Mouse (Mus musculus) macrophage (primary cell): ENCODE measurements around the gene Laptm5. TPM values are rescaled to one million over a fixed set of nuclear protein-coding genes. Genes with fewer than 3 reads are reported as not detected.

Experiments used
- H3K27ac ChIP-seq: fragments of 350-480 bp; formaldehyde crosslinking; 2 replicates; pipeline ENCODE4 v1.9.0; 2021
- H3K36me3 ChIP-seq: fragments of 350-480 bp; formaldehyde crosslinking; 2 replicates; pipeline ENCODE4 v1.9.0; 2021; ENCODE audit errors: inconsistent target
- H3K4me3 ChIP-seq: fragments of 350-480 bp; formaldehyde crosslinking; 2 replicates; pipeline ENCODE4 v1.9.0; 2021; ENCODE audit errors: inconsistent target
- H3K79me2 ChIP-seq: fragments of 350-480 bp; formaldehyde crosslinking; 2 replicates; pipeline ENCODE4 v1.9.0; 2021; ENCODE audit errors: inconsistent target
- WGBS: methylation state at CpG from one replicate; pipeline ENCODE4 v1.1.7; 2026; ENCODE audit warnings: inconsistent platforms; ENCODE audit not compliant: missing documents; 5-methylcytosine and 5-hydroxymethylcytosine counted together
- polyA plus RNA-seq: library from polyadenylated mRNA; stranded (reverse); fragments of 250-400 nt; gene quantifications from 3 replicates; pipeline ENCODE4 v1.2.4, GENCODE M21; 2018; ENCODE audit warnings: inconsistent platforms

Gene Laptm5
- polyA plus RNA-seq, 1 experiment from 2014 or later = 1,759 TPM

DNA sequence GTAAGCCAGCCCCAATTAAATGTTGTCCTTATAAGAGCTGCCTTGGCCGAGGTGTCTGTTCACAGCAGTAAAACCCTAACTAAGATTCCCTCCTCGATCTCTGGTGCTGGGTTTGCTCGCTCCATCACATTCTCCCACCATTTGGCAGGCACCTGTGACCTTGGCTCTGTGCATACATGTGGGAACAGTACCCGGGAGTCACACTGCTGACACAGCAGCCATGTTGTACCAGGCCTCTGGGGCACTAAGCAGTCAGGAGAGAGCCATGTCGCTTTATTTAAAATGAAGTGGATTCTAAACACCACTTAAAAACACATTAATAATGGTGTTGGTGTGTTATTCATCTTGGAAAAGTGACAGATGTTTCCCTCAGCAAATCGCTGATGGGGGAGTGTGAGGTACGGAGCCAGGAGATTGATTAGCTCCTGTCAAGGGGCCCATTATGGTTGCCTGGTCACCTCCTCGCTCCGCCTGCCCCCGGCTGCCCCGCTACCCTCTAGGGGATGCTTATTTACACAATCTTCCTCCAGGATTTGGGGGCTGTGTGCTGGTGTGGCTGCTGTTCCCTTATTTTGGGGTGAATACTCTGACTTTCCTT is 25.7 kb upstream of the Laptm5 start:
- WGBS = 89% methylated on average over 11 of the region's 11 CpGs
- Histone ChIP-seq H3K27ac (no peak overlapping the region), H3K36me3 (no peaks in the 10 kb centered on the region), H3K79me2 (no peaks in the 10 kb centered on the region), H3K4me3 (no peak overlapping the region)

DNA sequence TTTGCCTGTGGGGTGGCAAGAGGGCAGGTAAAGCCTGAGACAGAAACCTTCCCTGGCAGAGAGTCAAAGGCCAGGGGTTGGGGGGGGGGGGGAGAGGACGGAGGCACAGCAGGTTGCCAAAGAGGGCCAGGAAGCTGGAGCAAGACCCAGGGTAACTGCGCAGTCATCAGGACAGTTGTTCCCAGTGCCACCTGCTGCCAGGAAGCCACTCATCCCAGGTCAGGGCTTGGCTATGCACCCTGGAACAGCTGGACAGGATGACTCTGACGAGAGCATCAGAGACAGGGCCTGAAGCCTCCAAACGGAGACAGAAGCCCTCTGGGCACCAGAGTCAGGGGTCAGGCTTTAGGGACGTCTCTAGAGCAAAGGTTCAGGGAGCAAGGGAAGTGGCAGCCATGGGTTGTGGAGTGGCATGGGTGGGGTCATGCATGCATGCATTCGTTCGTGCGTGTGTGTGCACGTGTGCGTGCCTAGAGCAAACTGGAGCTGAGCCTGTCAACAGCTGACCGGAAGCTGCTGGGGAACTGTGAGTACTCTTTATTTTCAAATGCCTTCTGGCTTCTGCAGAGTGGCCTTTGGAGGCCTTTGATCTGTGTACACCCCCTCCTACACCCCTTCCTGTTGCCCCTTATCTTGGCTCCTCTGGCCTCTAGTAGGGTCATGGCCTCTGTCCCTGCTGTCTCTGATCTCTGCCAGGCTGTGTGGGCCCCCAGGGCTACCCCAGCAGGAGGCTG is 23.0 kb upstream of the Laptm5 start:
- no peak overlapping the region for H3K4me3 ChIP-seq
- H3K79me2 ChIP-seq = no peaks in the 10 kb centered on the region
- WGBS = 75% methylated on average over 9 of the region's 11 CpGs
- no peak overlapping the region for H3K27ac ChIP-seq
- no peaks in the 10 kb centered on the region for H3K36me3 ChIP-seq

DNA sequence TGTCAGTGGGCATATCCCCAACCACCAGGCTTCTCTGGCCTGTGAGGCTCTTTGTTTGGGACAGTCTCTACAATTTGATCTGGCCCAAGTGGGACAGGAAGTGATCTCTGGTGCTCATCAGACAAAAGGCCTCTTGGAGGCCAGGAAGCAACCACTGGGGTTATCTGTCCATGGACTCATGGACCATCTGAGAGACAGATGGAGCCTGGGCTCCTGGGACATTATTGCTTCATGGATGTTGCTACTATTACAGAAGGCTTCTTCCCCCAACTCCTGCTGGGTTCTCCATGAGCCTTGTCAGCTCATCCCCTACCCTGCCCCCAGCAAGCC is 22.4 kb upstream of the Laptm5 start:
- Histone ChIP-seq H3K36me3 (no peaks in the 10 kb centered on the region), H3K27ac (no peak overlapping the region), H3K79me2 (no peaks in the 10 kb centered on the region), H3K4me3 (no peak overlapping the region)

- no peaks in the 10 kb centered on the region for H3K79me2 ChIP-seq
- no peak overlapping the region for H3K4me3 ChIP-seq
- 34% methylated on average over 17 of the region's 17 CpGs for WGBS
- H3K27ac ChIP-seq = no peak overlapping the region
- no peaks in the 10 kb centered on the region for H3K36me3 ChIP-seq
Measured at GRCm38 (mm10) chr4:130892001-130892587, 20.8 kb upstream of the Laptm5 start.

GRCm38 (mm10) chr4:130893688-130894087 is 19.2 kb upstream of the Laptm5 start:
- no peak overlapping the region for H3K4me3 ChIP-seq
- no peaks in the 10 kb centered on the region for H3K79me2 ChIP-seq

DNA sequence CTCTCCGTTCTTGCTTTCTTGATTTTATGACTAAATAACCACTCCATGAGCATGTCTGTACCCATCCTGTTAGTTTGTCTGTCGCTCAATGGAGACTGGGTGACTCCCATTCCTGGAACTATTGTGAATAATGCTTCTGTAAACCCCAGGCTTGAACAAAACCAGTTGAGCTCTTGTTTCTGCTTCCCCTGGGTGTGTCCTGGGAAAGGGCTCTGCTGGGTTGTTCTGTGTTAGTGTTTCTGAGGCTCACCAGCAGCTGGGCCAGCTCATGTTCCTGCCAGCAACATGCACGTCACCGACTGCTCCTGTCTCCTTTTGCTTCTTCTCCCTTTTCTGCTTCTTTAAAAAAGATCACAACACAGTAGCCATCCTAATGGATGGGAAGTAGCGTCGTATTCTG is 17.2 kb upstream of the Laptm5 start:
- Histone ChIP-seq H3K79me2 (no peaks in the 10 kb centered on the region; the same call in 1 of the 2 replicates), H3K27ac (no peak overlapping the region), H3K4me3 (no peak overlapping the region), H3K36me3 (no peaks in the 10 kb centered on the region)
- 89% methylated on average over 4 of the region's 6 CpGs for WGBS

More at GRCm38 (mm10) chr4:130893688-130894087, 19.2 kb upstream of the Laptm5 start:
- Histone ChIP-seq H3K36me3 (no peaks in the 10 kb centered on the region), H3K27ac (no peak overlapping the region)
- 66% methylated on average over 5 of the region's 5 CpGs for WGBS

DNA sequence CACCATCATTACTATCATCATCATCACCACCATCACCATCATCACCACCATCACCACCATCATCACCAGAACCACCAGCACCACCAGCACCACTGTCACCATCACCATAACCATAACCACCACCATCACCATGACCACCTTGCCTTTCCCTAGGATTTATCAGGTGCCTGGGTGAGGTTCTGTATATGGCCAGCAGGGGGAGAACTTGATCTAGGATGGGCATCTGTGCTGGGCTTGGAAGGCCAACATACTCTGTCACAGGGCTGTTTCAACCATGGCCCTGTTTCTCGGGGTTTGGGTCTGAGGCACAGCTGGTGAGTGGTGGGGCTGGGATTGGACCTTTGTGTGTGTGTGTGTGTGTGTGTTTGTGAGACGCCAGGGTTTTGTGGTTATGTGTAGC is 16.6 kb upstream of the Laptm5 start:
- H3K27ac ChIP-seq = no peak overlapping the region
- 59% methylated on average over 2 of the region's 2 CpGs for WGBS
- no peaks in the 10 kb centered on the region for H3K36me3 ChIP-seq
- H3K4me3 ChIP-seq = no peak overlapping the region
- no peaks in the 10 kb centered on the region; the same call in 1 of the 2 replicates for H3K79me2 ChIP-seq

- Histone ChIP-seq H3K4me3 (no peak overlapping the region), H3K36me3 (no peaks in the 10 kb centered on the region), H3K79me2 (no peaks in the 10 kb centered on the region; the same call in 1 of the 2 replicates), H3K27ac (peak overlapping the region; percentile 73)
- 22% methylated on average over 2 of the region's 3 CpGs for WGBS
Measured at GRCm38 (mm10) chr4:130899383-130899781, 13.5 kb upstream of the Laptm5 start.

DNA sequence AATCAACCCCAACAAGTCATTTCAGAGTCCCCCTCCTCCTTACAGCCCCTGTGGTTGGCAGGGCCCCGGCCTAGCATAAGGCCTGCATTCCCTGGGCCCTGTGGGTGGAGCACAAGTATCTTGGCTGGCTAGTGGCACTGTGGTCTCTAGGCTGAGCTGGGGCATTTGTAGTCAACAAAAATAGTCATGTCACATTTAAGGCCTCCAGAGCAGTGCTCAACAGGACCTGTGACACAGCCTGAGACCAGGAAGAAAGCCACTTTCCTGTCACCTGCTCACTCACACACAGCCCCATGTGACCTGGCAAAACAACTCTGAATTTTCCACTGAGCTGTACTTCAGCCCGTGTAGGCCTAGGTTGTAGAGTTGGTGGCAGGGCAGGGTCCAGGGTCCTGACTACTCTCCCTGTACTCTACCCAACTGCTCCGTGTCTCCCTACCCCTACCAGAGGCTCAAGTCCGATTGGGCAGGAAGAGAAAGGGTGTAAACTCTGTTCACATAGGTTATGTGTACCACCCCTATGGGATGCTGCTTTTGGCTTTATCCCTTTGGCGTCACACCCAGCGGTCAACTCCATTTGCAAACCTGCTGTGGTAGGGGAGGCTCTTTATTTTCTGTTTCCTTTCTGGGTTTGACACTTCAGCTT is 13.0 kb upstream of the Laptm5 start:
- 55% methylated on average over 6 of the region's 6 CpGs for WGBS
- Histone ChIP-seq H3K4me3 (no peak overlapping the region), H3K36me3 (no peaks in the 10 kb centered on the region), H3K27ac (peak overlapping the region; percentile 73), H3K79me2 (no peaks in the 10 kb centered on the region; the same call in 1 of the 2 replicates)

DNA sequence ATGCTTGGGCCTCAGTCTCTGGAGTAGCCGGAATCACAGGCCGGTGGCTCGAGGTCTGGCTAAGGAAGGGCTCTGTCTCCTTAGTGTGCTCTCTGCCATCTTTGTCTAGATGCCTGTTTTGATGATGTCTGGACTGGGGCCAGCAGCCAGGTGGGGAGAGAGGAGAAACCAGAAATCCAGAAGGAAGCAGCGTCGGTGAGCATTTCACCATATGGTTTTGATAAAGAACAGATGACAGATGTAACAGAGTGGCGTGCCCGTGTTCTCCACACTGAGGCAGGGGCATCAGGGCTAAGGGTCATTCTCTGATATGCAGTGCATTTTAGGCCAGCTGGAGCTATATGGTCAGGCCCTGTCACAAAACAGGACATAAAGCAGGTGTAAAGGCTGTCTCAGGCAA is 12.2 kb upstream of the Laptm5 start:
- WGBS = 85% methylated on average over 7 of the region's 7 CpGs
- no peak overlapping the region for H3K27ac ChIP-seq
- no peak overlapping the region for H3K4me3 ChIP-seq
- no peaks in the 10 kb centered on the region; the same call in 1 of the 2 replicates for H3K79me2 ChIP-seq
- H3K36me3 ChIP-seq = no peaks in the 10 kb centered on the region

DNA sequence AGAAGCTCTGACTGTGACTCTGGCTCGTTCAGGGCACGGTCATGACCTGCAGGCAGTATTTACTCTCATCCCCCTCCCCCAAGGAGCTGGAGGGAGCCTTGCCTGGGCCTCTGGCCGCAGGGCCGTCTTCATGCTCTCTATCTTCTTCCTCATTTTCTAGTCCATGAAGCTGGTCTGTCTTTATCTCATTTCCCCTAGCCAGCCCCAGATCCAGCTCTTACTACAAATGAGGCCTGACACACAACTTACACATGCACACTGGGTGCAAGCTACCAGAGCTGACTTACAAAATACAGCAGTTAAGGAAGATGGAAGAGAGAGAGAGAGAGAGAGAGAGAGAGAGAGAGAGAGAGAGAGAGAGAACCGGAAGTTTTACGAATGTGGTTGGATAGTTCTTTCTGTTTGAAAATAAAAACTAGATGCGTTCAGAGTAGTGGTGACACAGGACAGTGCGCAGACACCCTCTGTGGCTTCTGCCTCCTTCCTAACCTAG is 10.6 kb upstream of the Laptm5 start:
- Histone ChIP-seq H3K4me3 (no peak overlapping the region), H3K27ac (peak overlapping the region; percentile 90), H3K79me2 (no peaks in the 10 kb centered on the region; the same call in 1 of the 2 replicates), H3K36me3 (no peaks in the 10 kb centered on the region)
- under 1% methylated on average over 8 of the region's 8 CpGs for WGBS

GRCm38 (mm10) chr4:130905025-130905424 is 7.9 kb upstream of the Laptm5 start:
- no peak overlapping the region for H3K27ac ChIP-seq
- no peak overlapping the region for H3K4me3 ChIP-seq
- H3K79me2 ChIP-seq = no peaks in the 10 kb centered on the region; the same call in 1 of the 2 replicates
- 87% methylated on average over 7 of the region's 7 CpGs for WGBS
- no peaks in the 10 kb centered on the region for H3K36me3 ChIP-seq

DNA sequence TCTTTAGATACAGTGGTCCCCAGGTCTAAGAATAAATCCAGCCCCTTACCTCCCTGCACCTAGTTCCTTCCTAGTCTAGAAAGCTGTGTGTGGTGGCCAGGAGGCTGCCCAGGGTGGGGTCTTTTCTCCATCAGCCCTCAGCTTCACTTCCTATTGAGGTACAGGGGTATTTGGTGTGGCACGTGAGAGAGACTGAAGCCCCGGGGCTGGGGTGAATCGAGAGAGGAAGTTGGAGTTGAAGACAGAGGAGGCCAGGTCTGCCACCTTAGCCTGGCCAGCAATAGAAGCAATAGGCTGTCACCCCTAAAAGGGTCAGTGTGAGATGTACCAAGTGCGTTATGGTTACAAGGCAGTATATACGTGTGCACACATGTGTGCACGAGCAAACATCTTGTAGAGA is 7.0 kb upstream of the Laptm5 start:
- no peak overlapping the region for H3K4me3 ChIP-seq
- 57% methylated on average over 6 of the region's 6 CpGs for WGBS
- H3K27ac ChIP-seq = no peak overlapping the region
- no peaks in the 10 kb centered on the region; the same call in 1 of the 2 replicates for H3K79me2 ChIP-seq
- no peaks in the 10 kb centered on the region for H3K36me3 ChIP-seq

DNA sequence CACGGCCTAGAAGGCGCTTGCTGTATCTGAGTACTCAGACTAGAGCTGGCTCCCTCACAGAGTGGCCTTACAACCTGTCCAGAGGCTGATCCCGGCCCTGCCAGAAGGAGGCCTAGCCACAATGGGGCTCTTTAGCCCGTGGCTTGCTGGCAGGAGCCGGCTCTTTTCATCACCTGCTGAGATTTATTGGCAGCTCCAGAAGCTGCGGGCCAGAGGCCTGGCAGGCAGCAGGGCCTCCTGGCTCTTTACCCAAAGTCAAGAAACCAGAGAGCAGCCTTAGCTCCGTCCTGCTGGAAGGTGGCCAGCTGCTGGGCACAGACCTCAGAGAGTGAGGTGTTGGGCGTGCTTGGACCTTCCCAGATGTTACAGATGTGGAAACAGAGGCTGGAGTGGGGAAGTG is 6.6 kb upstream of the Laptm5 start:
- no peak overlapping the region for H3K4me3 ChIP-seq
- 70% methylated on average over 8 of the region's 8 CpGs for WGBS

More for the DNA sequence above, 6.6 kb upstream of the Laptm5 start:
- no peak overlapping the region for H3K27ac ChIP-seq
- no peaks in the 10 kb centered on the region for H3K36me3 ChIP-seq
- no peaks in the 10 kb centered on the region; the same call in 1 of the 2 replicates for H3K79me2 ChIP-seq
